Mouse (Mus musculus): ENCODE measurements around the gene Enox1.

DNA sequence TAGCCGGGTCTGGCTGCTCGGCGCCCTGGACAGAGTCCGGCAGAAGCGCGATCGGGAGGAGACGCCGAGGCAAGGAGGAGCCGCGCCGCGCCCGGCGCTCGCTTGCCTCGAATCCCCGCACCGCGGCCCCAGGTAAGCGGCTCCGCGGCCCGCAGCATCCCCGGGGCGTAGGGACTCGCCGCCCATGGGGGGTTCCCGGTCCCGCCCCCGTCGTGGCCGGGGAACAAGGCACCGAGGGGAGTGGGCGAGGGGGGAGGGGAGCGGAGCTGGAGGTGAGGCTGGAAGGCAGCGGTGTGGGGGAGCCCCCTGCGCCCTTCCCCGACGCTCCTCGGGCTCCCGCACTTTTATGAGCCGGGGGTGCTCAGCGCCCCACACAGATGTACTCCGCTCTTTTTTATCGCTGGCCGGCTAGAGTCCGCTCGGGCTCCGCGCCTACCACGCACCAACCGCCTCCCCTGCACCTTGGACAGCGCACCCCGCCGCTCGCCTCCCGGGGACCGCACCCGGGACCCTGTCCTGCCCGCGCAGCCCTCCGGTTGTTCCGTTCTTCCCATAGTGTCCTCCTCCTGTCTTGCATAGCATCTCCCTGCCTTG lies 445 bp downstream of the Enox1 start:
- TF ChIP-seq TAL1 (IDR thresholded peaks at IDR 0.05; ENCODE audit: low read length) (no peak), GATA1 (IDR thresholded peaks at IDR 0.05; ENCODE audit: low read length) (no peak)
